Mouse (Mus musculus): Measurements from ENCODE around the gene Plaur. TPM values are rescaled to one million over a fixed set of nuclear protein-coding genes. Genes with fewer than 3 reads are reported as not detected.
"Not testable (repeated sequence)": the region's sequence is repeated elsewhere in the genome, so short reads cannot be mapped to it uniquely, and the experiment has no call there.

Plaur gene
- total RNA-seq, 2 experiments from 2014 or later, result 0.76 to 1.0 TPM

DNA sequence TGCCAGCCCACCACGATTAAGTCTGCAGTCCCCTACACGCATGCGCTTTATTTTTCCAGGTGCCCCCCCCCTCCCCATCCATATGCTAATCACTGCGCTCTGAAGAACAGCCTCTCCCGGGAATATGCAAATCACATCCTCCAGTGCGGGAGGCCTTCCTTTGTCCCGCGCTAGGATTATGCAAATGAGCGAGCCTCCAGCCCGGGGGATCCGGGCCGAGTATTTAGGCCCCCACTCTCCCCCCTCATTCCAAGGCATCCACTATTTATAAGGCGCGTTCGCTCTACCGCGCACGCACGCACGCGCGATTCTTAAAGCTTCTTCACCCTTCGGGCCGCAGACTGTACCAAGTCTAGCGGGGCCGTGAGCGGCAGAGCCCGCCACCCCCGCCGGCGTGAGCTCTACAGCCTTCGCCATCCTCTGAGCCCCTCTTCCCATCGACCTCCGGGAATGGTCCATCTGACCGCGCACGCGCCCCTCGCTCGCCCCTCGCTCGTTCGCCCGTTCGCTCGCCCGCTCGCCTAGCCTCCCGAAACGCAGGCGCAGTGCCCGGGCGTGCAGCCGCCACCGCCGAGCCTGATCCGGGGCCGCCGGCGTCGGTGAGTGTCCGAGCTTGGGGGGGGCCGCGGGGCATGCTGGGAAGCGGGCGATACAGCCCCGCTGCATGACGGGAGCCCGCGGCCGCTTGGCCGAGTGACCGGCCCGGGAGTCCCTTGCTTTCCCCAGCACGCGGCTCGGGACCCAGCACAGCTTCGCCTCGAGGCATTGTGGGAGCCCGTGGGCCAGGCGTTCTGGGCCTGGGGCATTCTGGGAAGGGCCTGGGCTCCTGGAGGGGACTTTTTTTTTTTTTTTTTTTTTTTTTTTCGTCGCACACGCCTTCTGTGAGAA lies 44.8 kb downstream of the Plaur start, which contains the start of gene Zfp428:
Gene Zfp428, plus strand, starts transcription at position 169 of the 888 bp plus-strand sequence.
- peak; percentile 84 to 89 for DNase-seq (ENCODE audit: low spot score in 2 of 2)

- DNase-seq (ENCODE audit: low spot score in 2 of 2), result peak in 1 of 2 experiments; percentile 45
Measured at GRCm38 (mm10) chr7:24507726-24508114, 45.4 kb downstream of the Plaur start.

- DNase-seq (ENCODE audit: low spot score in 2 of 2), result no peak
Measured at GRCm38 (mm10) chr7:24512355-24512754, 50.1 kb downstream of the Plaur start, which contains the start of gene AC161166.1. TSS of gene AC161166.1 (minus strand) at chr7:24512455.

GRCm38 (mm10) chr7:24516319-24516718 lies 54.0 kb downstream of the Plaur start:
- DNase-seq (ENCODE audit: low spot score in 2 of 2), result peak; percentile 46 to 60

DNA sequence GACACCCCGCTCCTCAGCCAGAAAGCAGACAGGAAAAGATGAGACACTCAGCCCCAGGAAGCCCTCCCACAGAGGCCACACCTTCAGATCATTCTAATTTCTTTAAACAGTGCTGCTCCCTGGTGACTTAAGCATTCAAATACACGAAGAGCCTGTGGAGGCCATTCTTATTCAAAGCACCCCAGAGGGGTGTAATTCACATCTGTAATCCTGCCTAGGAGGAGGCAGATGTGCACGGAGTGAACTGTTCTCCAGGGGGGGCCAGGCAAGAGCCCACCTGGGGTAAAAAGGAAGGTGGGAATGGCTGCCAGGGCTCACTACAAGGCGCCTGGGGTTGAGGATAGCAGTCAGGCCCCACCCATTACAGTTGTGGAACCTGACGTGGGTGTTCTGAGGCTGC lies 54.8 kb downstream of the Plaur start:
- no peak for DNase-seq (ENCODE audit: low spot score in 2 of 2)

- DNase-seq (ENCODE audit: low spot score in 2 of 2), result peak in 1 of 2 experiments; percentile 59
Measured at GRCm38 (mm10) chr7:24517654-24518053, 55.4 kb downstream of the Plaur start.

DNA sequence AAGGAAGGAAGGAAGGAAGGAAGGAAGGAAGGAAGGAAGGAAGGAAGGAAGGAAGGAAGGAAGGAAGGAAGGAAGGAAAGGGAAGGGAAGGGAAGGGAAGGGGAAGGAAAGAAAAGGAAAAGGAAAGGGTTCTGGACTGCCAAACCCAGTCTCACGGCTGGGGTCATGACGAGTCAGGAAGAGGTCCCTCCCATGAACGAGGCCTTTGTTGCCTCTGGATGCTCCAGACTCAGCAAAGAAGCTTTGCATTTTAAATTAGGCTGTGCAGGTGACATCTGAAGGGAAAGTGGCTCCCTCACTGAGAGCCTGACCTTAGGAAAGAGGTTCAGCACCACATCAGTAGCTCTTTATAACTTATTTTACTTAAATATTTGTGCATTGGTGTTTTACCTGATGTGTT lies 56.8 kb downstream of the Plaur start:
- DNase-seq (ENCODE audit: low spot score in 2 of 2), result no peak

DNA sequence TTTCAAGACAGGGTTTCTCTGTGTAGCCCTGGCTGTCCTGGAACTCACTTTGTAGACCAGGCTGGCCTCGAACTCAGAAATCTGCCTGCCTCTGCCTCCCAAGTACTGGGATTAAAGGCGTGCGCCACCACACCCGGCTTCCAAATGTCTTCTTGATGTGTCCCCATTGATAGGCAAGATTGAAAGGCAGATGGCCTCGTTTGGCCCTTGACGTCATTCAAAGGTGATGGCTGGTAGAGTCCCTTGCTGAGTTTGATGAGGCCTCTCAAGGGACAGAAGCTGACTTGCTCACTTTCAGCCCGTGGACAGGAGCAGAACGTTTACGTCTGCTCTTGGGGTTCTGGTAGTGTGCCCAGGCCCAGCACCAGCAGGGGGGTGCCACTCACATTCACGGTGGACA lies 57.8 kb downstream of the Plaur start:
- not testable (repeated sequence) for DNase-seq (ENCODE audit: low spot score in 2 of 2)

- no peak for DNase-seq (ENCODE audit: low spot score in 2 of 2)
Measured at GRCm38 (mm10) chr7:24522805-24523204, 60.5 kb downstream of the Plaur start.

DNA sequence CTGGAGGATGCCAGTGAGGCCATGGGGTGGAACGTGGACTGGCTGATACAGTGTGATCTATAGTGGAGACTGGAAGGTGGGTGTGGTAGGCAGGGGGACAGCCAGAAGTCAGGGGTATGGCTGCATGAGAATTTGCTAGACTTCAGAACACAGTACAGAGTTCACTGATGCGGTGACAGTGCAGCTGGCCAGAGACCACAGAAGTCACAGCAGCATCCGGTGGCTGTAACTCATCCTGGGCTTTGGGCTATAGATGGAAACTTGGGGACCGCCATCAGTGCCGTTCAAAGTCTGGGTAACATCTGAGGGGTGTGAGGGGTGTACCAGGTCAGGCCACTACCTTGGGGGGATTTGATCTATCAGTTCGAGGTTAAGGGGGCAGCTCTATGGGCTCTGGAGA lies 61.4 kb downstream of the Plaur start:
- no peak for DNase-seq (ENCODE audit: low spot score in 2 of 2)

- DNase-seq (ENCODE audit: low spot score in 2 of 2), result no peak
Measured at GRCm38 (mm10) chr7:24524978-24525377, 62.7 kb downstream of the Plaur start.

Other genes with a start within 250 kb of the Plaur start
- 1 to 10 TPM; 6.3 to 7.4 TPM for gene Zfp109, start 224.9 kb upstream of the Plaur start, total RNA-seq (2021)
- gene Zfp108, start 207.7 kb upstream of the Plaur start, total RNA-seq (2021), result 1 to 10 TPM; 6.5 to 6.9 TPM
- gene Zfp93, start 192.1 kb upstream of the Plaur start, total RNA-seq (2021), result 10 to 100 TPM in 1 of 2 experiments, 1 to 10 TPM in 1; 9.7 to 12.5 TPM
- 10 to 100 TPM; 20.5 to 21.1 TPM for gene Zfp61, start 161.3 kb upstream of the Plaur start, total RNA-seq (2021)
- gene Zfp94, start 145.8 kb upstream of the Plaur start, total RNA-seq (2021), result 10 to 100 TPM; 13.3 to 13.9 TPM
- not detected for gene Tescl, start 128.5 kb upstream of the Plaur start, total RNA-seq (2021)
- not detected for gene Lypd5, start 113.3 kb upstream of the Plaur start, total RNA-seq (2021)
- gene Kcnn4, start 92.2 kb upstream of the Plaur start, total RNA-seq (2021), result under 1 TPM; 0.41 to 0.81 TPM
- gene Smg9, start 62.9 kb upstream of the Plaur start, total RNA-seq (2021), result 10 to 100 TPM; 29.1 to 33.8 TPM
- gene Irgc1, start 10.2 kb upstream of the Plaur start, total RNA-seq (2021), result not detected
- 100 to 1,000 TPM; 220 to 227 TPM for gene Cadm4, start 19.5 kb downstream of the Plaur start, total RNA-seq (2021)
- gene Zfp428, start 44.5 kb downstream of the Plaur start, total RNA-seq (2021), result 10 to 100 TPM; 38.1 to 43.3 TPM
- gene AC161166.1, start 50.0 kb downstream of the Plaur start, total RNA-seq (2021), result not detected
- 10 to 100 TPM; 87.5 to 89.7 TPM for gene Irgq, start 68.2 kb downstream of the Plaur start, total RNA-seq (2021)
- gene Pinlyp, start 83.6 kb downstream of the Plaur start, total RNA-seq (2021), result not detected
- 10 to 100 TPM; 41.0 to 46.8 TPM for gene Xrcc1, start 83.8 kb downstream of the Plaur start, total RNA-seq (2021)
- gene Ethe1, start 125.1 kb downstream of the Plaur start, total RNA-seq (2021), result 1 to 10 TPM; 8.2 to 8.6 TPM
- 1 to 10 TPM; 5.8 to 6.3 TPM for gene Zfp575, start 125.2 kb downstream of the Plaur start, total RNA-seq (2021)
- under 1 TPM; 0.28 to 0.60 TPM for gene Phldb3, start 148.3 kb downstream of the Plaur start, total RNA-seq (2021)
- gene Lypd3, start 174.1 kb downstream of the Plaur start, total RNA-seq (2021), result 1 to 10 TPM; 1.2 to 1.3 TPM
- not detected for gene Tex101, start 214.2 kb downstream of the Plaur start, total RNA-seq (2021)
- gene BC049730, start 246.8 kb downstream of the Plaur start, total RNA-seq (2021), result not detected